Mouse (Mus musculus) spleen, postnatal 4 days (tissue): ENCODE results near the gene Chrnb4.

Experiments used
- DNase-seq, 2 experiments: peaks; one replicate each; pipeline ENCODE4 v3.0.0; 2022; ENCODE audit warnings: low spot score in 2 of 2

Gene Chrnb4

GRCm38 (mm10) chr9:55048211-55048880 is at the start of gene Chrnb4:
Gene Chrnb4 (minus strand): TSS chr9:55048779.
- peak in 1 of 2 experiments; percentile 62 for DNase-seq

GRCm38 (mm10) chr9:55096870-55097269 is 48.3 kb upstream of the Chrnb4 start:
- DNase-seq, result no peak

- DNase-seq, result no peak
These were observed 47.5 kb upstream of the Chrnb4 start for GRCm38 (mm10) chr9:55096033-55096432.

- no peak for DNase-seq
These were observed 41.6 kb upstream of the Chrnb4 start for GRCm38 (mm10) chr9:55090141-55090540.

- DNase-seq, result no peak
These were observed 40.6 kb upstream of the Chrnb4 start for GRCm38 (mm10) chr9:55089226-55089625.

GRCm38 (mm10) chr9:55083154-55083913 is 34.8 kb upstream of the Chrnb4 start:
- DNase-seq, result no peak

- DNase-seq, result no peak
These were observed 19.3 kb upstream of the Chrnb4 start for GRCm38 (mm10) chr9:55067965-55068265.

GRCm38 (mm10) chr9:55067260-55067964 is 18.8 kb upstream of the Chrnb4 start:
- no peak for DNase-seq

GRCm38 (mm10) chr9:55065241-55065640 is 16.7 kb upstream of the Chrnb4 start:
- no peak for DNase-seq

- no peak for DNase-seq
These were observed 9.5 kb upstream of the Chrnb4 start for GRCm38 (mm10) chr9:55058067-55058466.

GRCm38 (mm10) chr9:55055386-55055930 is 6.9 kb upstream of the Chrnb4 start:
- no peak for DNase-seq

- no peak for DNase-seq
These were observed 1.8 kb downstream of the Chrnb4 start for GRCm38 (mm10) chr9:55046764-55047163.

GRCm38 (mm10) chr9:55045001-55045400 is 3.6 kb downstream of the Chrnb4 start:
- DNase-seq, result no peak

- DNase-seq, result no peak
These were observed 4.9 kb downstream of the Chrnb4 start for GRCm38 (mm10) chr9:55043688-55044087.

GRCm38 (mm10) chr9:55041389-55041788 is 7.2 kb downstream of the Chrnb4 start:
- DNase-seq, result no peak

GRCm38 (mm10) chr9:55039983-55040382 is 8.6 kb downstream of the Chrnb4 start:
- no peak for DNase-seq

- no peak for DNase-seq
These were observed 9.6 kb downstream of the Chrnb4 start for GRCm38 (mm10) chr9:55038948-55039347.

- no peak for DNase-seq
These were observed 17.0 kb downstream of the Chrnb4 start for GRCm38 (mm10) chr9:55031435-55032167.

GRCm38 (mm10) chr9:55026275-55026663 is 22.3 kb downstream of the Chrnb4 start, which contains the start of gene Chrna3:
Gene Chrna3 (minus strand): TSS chr9:55026562.
- no peak for DNase-seq

- no peak for DNase-seq
These were observed 22.9 kb downstream of the Chrnb4 start for GRCm38 (mm10) chr9:55025534-55026274.
